Mouse (Mus musculus): ENCODE measurements around the gene Olfr729. TPM values are rescaled to one million over a fixed set of nuclear protein-coding genes. Genes with fewer than 3 reads are reported as not detected.

Olfr729 gene
- total RNA-seq (2021): not detected
- long read RNA-seq, experiment 1: 0 reads
- long read RNA-seq, experiment 2: 0 reads

DNA sequence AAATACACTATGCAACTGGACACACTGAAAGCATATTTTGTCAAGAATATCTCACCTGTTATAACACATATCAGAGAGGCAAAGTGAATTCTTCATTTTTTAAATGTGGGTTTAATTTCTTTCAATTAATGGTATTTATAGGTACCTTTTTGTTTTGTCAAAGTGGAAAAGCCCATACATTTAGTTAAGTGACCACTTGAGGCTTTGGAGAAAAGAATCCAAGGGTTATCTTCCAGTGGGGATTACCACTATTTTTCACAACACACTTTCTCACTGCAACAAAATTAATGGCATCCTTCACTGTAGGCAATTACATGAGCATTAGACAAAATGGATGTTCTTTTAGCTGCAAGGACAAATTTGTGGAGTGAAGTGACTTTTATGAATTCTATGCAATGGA, at the start of gene Olfr729:
Gene Olfr729 (minus strand): TSS at position 101 of the 400 bp plus-strand sequence.
- DNase-seq: no peak

DNA sequence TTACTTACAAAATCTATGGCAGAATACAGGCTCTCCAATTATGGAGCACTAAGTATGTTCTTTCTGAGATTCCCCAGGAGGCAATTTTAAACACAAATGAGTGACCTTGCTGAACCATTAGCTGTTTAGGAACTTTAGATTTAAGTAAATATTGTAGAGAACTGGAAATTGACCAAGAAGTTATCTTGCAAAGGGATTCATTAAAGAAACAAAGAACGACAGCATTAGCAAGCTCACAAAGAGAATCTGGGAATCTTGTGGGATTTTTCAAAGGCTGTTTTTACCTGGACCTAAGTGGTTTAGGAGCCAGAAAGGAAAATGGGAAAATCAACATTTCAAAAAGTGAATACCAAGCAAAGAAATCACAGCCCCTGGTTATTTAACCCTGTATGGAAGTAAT, 35.4 kb upstream of the Olfr729 start, which contains the start of gene Olfr730:
Gene Olfr730 (minus strand): TSS at position 101 of the 400 bp plus-strand sequence.
- no peak for DNase-seq

DNA sequence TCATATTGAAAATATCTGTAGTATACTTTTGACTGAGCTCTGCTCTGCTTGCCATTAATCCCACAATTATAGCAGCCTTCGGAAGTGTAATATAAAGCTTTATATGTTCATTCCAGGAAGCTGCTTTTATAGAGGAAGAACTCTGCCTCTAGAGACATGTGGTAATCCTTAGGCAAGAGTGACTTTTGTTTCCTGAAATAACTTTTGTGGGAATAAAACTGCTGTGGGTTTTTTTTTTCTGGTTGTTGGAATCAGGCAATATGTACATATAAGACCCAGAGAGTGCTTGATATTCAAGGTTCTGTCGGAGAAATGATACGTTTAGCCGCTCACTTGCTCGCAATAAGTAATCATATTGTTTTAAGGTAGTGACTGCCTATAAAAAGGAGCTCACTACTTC, 10.1 kb downstream of the Olfr729 start, which contains the start of gene Olfr728:
Gene Olfr728 (minus strand): TSS at position 101 of the 400 bp plus-strand sequence.
- no peak for DNase-seq

DNA sequence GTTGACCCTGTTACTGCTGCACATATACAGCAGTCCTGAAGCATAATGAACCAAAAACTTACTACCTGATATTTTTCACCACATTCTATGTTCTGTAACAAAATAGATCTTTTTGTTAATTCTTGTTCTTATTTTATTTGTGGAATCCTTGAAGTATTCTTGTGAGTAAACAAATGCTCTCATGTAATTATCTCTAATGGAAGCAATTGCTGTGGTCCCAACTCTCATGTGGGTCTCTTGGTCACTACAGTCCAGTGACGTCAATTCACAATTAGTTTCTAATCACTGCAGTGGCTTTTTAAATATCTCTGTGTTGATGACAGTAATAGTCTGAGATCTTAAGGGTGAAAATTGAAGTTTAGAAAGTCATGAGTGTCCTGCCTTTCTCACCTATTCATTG, 29.8 kb downstream of the Olfr729 start, which contains the start of gene Olfr727:
Gene Olfr727 (plus strand): TSS at position 301 of the 400 bp plus-strand sequence.
- DNase-seq: no peak

Other genes starting within 250 kb of the Olfr729 start
- gene Olfr723, start 221.1 kb downstream of the Olfr729 start, total RNA-seq (2021): not detected
- gene Olfr724, start 189.6 kb downstream of the Olfr729 start, total RNA-seq (2021): not detected
- not detected for gene Olfr725, start 112.5 kb downstream of the Olfr729 start, total RNA-seq (2021)
- gene Olfr726, start 62.0 kb downstream of the Olfr729 start, total RNA-seq (2021): not detected
- gene Olfr727, start 29.7 kb downstream of the Olfr729 start, total RNA-seq (2021): not detected
- gene Olfr728, start 10.2 kb downstream of the Olfr729 start, total RNA-seq (2021): not detected
- not detected for gene Olfr730, start 35.3 kb upstream of the Olfr729 start, total RNA-seq (2021)
- not detected for gene Olfr731, start 89.0 kb upstream of the Olfr729 start, total RNA-seq (2021)
- not detected for gene Olfr732, start 131.3 kb upstream of the Olfr729 start, total RNA-seq (2021)
- gene Olfr733, start 148.6 kb upstream of the Olfr729 start, total RNA-seq (2021): not detected
- gene Olfr734, start 173.9 kb upstream of the Olfr729 start, total RNA-seq (2021): not detected
- not detected for gene Olfr735, start 196.0 kb upstream of the Olfr729 start, total RNA-seq (2021)
- gene Tlr11, start 205.0 kb upstream of the Olfr729 start, total RNA-seq (2021): under 1 TPM; 0.30 to 0.51 TPM
- gene Olfr736, start 228.3 kb upstream of the Olfr729 start, total RNA-seq (2021): not detected

Measured in adrenal gland, postnatal 10 days (tissue).